Mouse (Mus musculus) liver, embryonic 15.5 days (tissue): ENCODE results near the gene Mfsd4a. TPM values are rescaled to one million over a fixed set of nuclear protein-coding genes. Genes with fewer than 3 reads are reported as not detected.

Experiments
- ATAC-seq: fragments of 200-750 bp; cut with Nextera tagmentation; 2 replicates; pipeline ENCODE4 v1.8.0; 2017; ENCODE audit warnings: moderate number of reproducible peaks, mild to moderate bottlenecking, moderate library complexity; ENCODE audit not compliant: insufficient read depth
- H3K27ac ChIP-seq: fragments of 300-500 bp; sonication (generic); replicated peaks from 2 replicates; pipeline ENCODE4 v1.5.1; 2015; ENCODE audit warnings: mild to moderate bottlenecking, inconsistent platforms
- H3K27me3 ChIP-seq: fragments of 300-500 bp; sonication (generic); 2 replicates; pipeline ENCODE4 v1.6.1; 2015; ENCODE audit warnings: mild to moderate bottlenecking, inconsistent platforms
- H3K36me3 ChIP-seq: fragments of 300-500 bp; sonication (generic); replicated peaks from 2 replicates; pipeline ENCODE4 v1.6.1; 2015; ENCODE audit warnings: moderate library complexity, mild to moderate bottlenecking, inconsistent platforms
- H3K4me1 ChIP-seq: fragments of 300-500 bp; sonication (generic); replicated peaks from 2 replicates; pipeline ENCODE4 v1.6.1; 2015; ENCODE audit warnings: inconsistent platforms
- H3K4me2 ChIP-seq: fragments of 300-500 bp; sonication (generic); 2 replicates; pipeline ENCODE4 v1.6.1; 2015; ENCODE audit warnings: moderate library complexity, mild to moderate bottlenecking, inconsistent platforms
- H3K4me3 ChIP-seq: fragments of 300-500 bp; sonication (generic); replicated peaks from 2 replicates; pipeline ENCODE4 v1.5.1; 2015; ENCODE audit warnings: mild to moderate bottlenecking, inconsistent platforms
- H3K9ac ChIP-seq: fragments of 300-500 bp; sonication (generic); 2 replicates; pipeline ENCODE4 v1.6.1; 2015; ENCODE audit warnings: moderate library complexity, mild to moderate bottlenecking, inconsistent platforms
- H3K9me3 ChIP-seq: fragments of 300-500 bp; sonication (generic); replicated peaks from 2 replicates; pipeline ENCODE4 v1.6.1; 2016; ENCODE audit warnings: inconsistent platforms
- WGBS: fragments of 180-500 bp; shearing (Covaris S2); methylation state at CpG from one replicate; pipeline ENCODE4 v1.1.7; 2015; ENCODE audit warnings: mixed read lengths; ENCODE audit not compliant: insufficient replicate concordance; 5-methylcytosine and 5-hydroxymethylcytosine counted together
- polyA plus RNA-seq: library from polyadenylated mRNA; unstranded; fragments of >200 nt; fragmentation: Nextera tagmentation; extraction: Ambion mirVana; gene quantifications from 2 replicates; pipeline ENCODE4 v1.2.1, GENCODE M21; 2015

Gene Mfsd4a
- polyA plus RNA-seq, 1 experiment from 2014 or later, result 3.7 TPM

GRCm38 (mm10) chr1:132095356-132096004 is 27.6 kb upstream of the Mfsd4a start:
- Histone ChIP-seq H3K4me1 (peaks cover 10% of the 10 kb centered on the region), H3K27ac (no peak overlapping the region), H3K9me3 (no peaks in the 10 kb centered on the region), H3K36me3 (no peaks in the 10 kb centered on the region), H3K4me2 (no peak overlapping the region), H3K9ac (no peak overlapping the region), H3K27me3 (no peaks in the 10 kb centered on the region), H3K4me3 (no peak overlapping the region)
- 14% methylated on average over 11 of the region's 11 CpGs for WGBS
- peak; percentile 37; the same call in 1 of the 2 replicates for ATAC-seq

- Histone ChIP-seq H3K27ac (no peak overlapping the region), H3K4me3 (no peak overlapping the region), H3K4me1 (peaks cover 10% of the 10 kb centered on the region), H3K9ac (no peak overlapping the region), H3K4me2 (no peak overlapping the region), H3K36me3 (no peaks in the 10 kb centered on the region), H3K27me3 (no peaks in the 10 kb centered on the region), H3K9me3 (no peaks in the 10 kb centered on the region)
- no peak for ATAC-seq
- WGBS, result 75% methylated on average over 4 of the region's 4 CpGs
Measured at GRCm38 (mm10) chr1:132093269-132093668, 25.4 kb upstream of the Mfsd4a start.

DNA sequence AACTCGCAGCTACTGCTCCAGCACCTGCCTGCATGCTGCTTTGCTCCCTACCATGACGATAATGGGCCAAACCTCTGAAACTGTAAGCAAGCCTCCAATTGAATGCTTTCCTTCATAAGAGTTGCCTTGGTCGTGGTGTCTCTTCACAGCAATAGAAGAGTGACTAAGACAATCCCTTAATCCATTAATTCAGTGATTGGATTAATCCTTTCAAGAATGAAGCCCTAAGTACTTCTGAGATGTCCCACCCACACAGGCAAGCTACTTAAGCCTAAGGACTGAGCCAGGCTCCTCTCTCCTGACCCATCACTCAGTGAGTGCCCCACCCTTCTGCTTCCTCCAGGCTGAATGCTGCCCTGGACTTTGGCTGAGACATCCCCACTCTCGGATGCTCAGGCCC is 22.4 kb upstream of the Mfsd4a start:
- Histone ChIP-seq H3K9me3 (no peaks in the 10 kb centered on the region), H3K27me3 (no peaks in the 10 kb centered on the region), H3K4me2 (no peak overlapping the region), H3K9ac (no peak overlapping the region), H3K36me3 (no peaks in the 10 kb centered on the region), H3K4me1 (peaks cover 4% of the 10 kb centered on the region), H3K27ac (no peak overlapping the region), H3K4me3 (no peak overlapping the region)
- no peak for ATAC-seq
- WGBS, result 58% methylated on average over 4 of the region's 4 CpGs

DNA sequence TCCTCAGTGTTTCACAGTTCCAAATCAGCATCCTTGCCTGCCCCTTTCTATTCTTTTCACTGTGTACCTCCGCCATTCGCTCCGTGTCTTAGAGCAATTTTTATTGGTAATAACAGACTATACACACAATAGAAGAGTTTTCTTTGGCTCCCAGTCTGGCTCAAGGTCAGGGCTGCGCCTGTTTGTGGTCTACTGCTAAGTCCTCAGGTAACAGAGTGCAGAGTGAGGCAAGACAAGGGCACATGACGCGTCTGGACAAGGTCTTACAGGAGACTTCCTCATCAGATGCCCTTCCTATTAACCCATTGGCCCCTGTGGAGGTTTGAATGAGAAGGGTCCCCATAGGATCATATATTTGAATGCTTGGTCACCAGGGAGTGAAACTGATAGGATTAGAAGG is 21.9 kb upstream of the Mfsd4a start:
- Histone ChIP-seq H3K27me3 (no peaks in the 10 kb centered on the region), H3K4me2 (no peak overlapping the region), H3K9me3 (no peaks in the 10 kb centered on the region), H3K9ac (no peak overlapping the region), H3K4me3 (no peak overlapping the region), H3K36me3 (no peaks in the 10 kb centered on the region), H3K27ac (no peak overlapping the region), H3K4me1 (0 out of 2 replicates have a peak, but pooled peaks cover 2% of the 10 kb centered on the region)
- 60% methylated on average over 6 of the region's 6 CpGs for WGBS
- no peak for ATAC-seq

GRCm38 (mm10) chr1:132088181-132088671 is 20.4 kb upstream of the Mfsd4a start:
- Histone ChIP-seq H3K27me3 (no peaks in the 10 kb centered on the region), H3K4me3 (no peak overlapping the region), H3K4me1 (0 out of 2 replicates have a peak, but pooled peaks cover 2% of the 10 kb centered on the region), H3K27ac (no peak overlapping the region), H3K9me3 (no peaks in the 10 kb centered on the region), H3K4me2 (no peak overlapping the region), H3K36me3 (no peaks in the 10 kb centered on the region), H3K9ac (no peak overlapping the region)
- 67% methylated on average over 5 of the region's 5 CpGs for WGBS
- no peak for ATAC-seq

DNA sequence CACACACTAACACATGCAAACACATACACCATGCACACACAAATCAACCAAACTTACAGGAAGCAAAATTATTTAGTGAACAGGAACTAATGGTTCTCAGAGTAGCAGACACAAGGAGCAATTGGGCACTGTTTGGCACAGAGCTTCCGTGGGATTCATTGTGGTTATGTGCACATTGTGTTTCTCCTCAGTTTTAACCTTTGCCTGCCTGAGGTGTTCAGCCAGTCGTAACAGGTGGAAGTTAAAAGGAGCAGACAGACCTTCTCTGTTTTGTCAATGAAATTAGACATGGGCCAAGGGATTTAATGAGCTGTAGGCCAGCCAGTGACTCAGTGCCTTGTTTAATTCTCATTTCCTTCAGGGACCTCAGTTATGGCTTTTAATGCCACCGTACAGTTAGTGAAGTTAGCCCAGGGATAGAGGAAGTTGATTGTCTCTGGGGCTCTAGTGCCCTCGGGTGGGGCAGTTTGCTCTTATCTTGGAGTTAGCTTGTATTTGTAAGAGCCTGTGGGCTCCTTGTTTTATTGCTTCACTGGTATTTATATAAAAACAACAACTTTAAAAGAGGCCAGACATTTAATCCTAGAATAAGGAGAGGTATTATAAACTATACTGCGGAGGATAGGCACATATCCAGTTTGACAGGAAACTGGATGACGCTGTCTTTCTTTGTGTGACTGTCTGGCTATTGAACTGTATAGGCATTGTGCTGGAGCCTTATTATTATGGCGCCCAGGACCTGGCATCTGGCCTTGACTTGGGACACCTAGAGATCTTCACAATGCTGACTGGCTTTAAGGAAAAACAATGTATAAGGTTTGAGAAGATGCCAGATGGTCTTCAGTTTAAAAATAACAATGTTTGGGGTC is 17.6 kb upstream of the Mfsd4a start:
- ATAC-seq, result no peak
- Histone ChIP-seq H3K4me3 (no peak overlapping the region), H3K9me3 (no peaks in the 10 kb centered on the region), H3K27ac (no peak overlapping the region), H3K4me2 (no peak overlapping the region), H3K9ac (no peak overlapping the region), H3K27me3 (no peaks in the 10 kb centered on the region), H3K4me1 (0 out of 2 replicates have a peak, but pooled peaks cover 2% of the 10 kb centered on the region), H3K36me3 (no peaks in the 10 kb centered on the region)
- 31% methylated on average over 7 of the region's 7 CpGs for WGBS

- H3K4me2 ChIP-seq, result no peak overlapping the region
- no peaks in the 10 kb centered on the region; the same call in 1 of the 2 replicates for H3K27me3 ChIP-seq
- WGBS, result 60% methylated on average over 2 of the region's 2 CpGs
- H3K4me3 ChIP-seq, result no peak overlapping the region
- H3K9me3 ChIP-seq, result no peaks in the 10 kb centered on the region
- H3K36me3 ChIP-seq, result no peaks in the 10 kb centered on the region
- H3K9ac ChIP-seq, result no peak overlapping the region
- H3K4me1 ChIP-seq, result no peaks in the 10 kb centered on the region
- ATAC-seq, result no peak
- H3K27ac ChIP-seq, result no peak overlapping the region
Measured at GRCm38 (mm10) chr1:132078413-132078812, 10.6 kb upstream of the Mfsd4a start.

GRCm38 (mm10) chr1:132075576-132075975 is 7.7 kb upstream of the Mfsd4a start:
- H3K27me3 ChIP-seq, result peaks cover 7% of the 10 kb centered on the region; the same call in 1 of the 2 replicates
- no peaks in the 10 kb centered on the region for H3K36me3 ChIP-seq
- 69% methylated on average over 10 of the region's 10 CpGs for WGBS
- no peak for ATAC-seq
- H3K9me3 ChIP-seq, result no peaks in the 10 kb centered on the region
- no peak overlapping the region for H3K4me2 ChIP-seq
- H3K4me1 ChIP-seq, result no peaks in the 10 kb centered on the region
- H3K9ac ChIP-seq, result no peak overlapping the region
- no peak overlapping the region for H3K27ac ChIP-seq
- H3K4me3 ChIP-seq, result no peak overlapping the region

DNA sequence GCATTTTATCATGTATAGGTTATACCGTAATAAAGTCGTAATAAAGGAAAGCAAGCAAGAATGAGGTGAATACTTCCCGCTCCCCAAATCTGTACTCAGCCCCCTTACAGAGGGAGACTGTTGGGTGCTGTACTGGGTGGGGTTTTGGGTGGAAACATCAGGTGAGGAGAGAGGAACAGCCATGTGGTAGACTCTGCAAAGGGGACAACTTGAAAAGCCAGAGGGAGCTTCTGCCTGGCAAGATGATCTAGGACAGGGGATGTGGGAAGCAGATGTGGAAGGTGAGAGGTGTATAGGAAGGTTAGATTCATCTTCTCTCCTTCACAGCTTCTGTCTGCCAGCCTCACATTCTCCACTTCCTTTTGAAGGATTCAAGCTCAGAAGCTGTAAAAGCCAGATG is 2.8 kb upstream of the Mfsd4a start:
- Histone ChIP-seq H3K27me3 (peaks cover 53% of the 10 kb centered on the region), H3K27ac (no peak overlapping the region), H3K9me3 (no peaks in the 10 kb centered on the region), H3K4me3 (no peak overlapping the region), H3K4me2 (no peak overlapping the region), H3K4me1 (peaks cover 10% of the 10 kb centered on the region), H3K36me3 (no peaks in the 10 kb centered on the region), H3K9ac (no peak overlapping the region)
- no peak for ATAC-seq
- WGBS, result 76% methylated on average over 3 of the region's 3 CpGs

GRCm38 (mm10) chr1:132069436-132069835 is 1.6 kb upstream of the Mfsd4a start:
- 71% methylated on average over 8 of the region's 8 CpGs for WGBS
- Histone ChIP-seq H3K9ac (no peak overlapping the region), H3K27ac (no peak overlapping the region), H3K4me2 (no peak overlapping the region), H3K4me1 (peaks cover 10% of the 10 kb centered on the region), H3K4me3 (no peak overlapping the region), H3K36me3 (no peaks in the 10 kb centered on the region), H3K27me3 (peaks cover 65% of the 10 kb centered on the region), H3K9me3 (no peaks in the 10 kb centered on the region)
- no peak for ATAC-seq

DNA sequence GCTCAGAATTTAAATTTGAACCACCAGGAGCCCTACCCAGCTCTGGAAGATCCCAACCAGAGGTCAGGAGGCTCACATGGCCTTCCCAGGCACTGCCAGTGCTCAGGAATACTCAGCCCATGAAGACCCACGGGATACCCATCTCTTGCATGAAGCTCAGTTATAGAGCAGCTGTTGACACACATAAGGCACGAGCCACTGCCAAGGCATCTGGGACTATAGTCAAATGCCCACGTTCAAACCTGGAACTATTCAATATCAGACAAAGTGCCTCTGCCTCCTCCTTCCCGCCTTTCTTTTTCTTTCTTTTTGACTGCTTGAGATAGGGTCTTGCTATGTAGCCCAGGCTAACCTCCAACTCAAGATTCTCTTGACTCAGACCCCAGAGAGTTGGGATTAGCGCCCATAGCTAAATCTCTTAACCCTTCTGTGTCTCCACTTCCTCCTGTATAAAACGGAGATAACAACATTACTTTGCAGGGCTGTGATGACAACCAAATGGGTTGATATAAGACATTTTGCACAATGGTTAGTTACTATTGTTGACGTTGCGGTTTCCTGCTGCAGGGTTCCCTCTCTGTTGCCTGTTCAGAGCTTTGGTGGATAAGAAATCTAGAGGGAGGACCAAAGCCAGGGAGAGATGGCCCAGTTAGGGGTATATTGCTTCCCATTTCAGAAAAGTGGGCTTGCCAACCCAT is 2.2 kb downstream of the Mfsd4a start:
- Histone ChIP-seq H3K36me3 (no peaks in the 10 kb centered on the region), H3K9me3 (no peaks in the 10 kb centered on the region), H3K27ac (no peak overlapping the region), H3K4me3 (no peak overlapping the region), H3K9ac (no peak overlapping the region), H3K4me2 (no peak overlapping the region), H3K27me3 (peaks cover 74% of the 10 kb centered on the region), H3K4me1 (peaks cover 10% of the 10 kb centered on the region)
- no peak for ATAC-seq
- WGBS, result 46% methylated on average over 8 of the region's 8 CpGs
